Mouse (Mus musculus) liver, postnatal 0 days (tissue): Measurements from ENCODE around the gene Arl4a. TPM values are rescaled to one million over a fixed set of nuclear protein-coding genes. Genes with fewer than 3 reads are reported as not detected.

Source experiments
- ATAC-seq: fragments of 200-750 bp; cut with Nextera tagmentation; 2 replicates; pipeline ENCODE4 v1.8.0; 2017; ENCODE audit warnings: mild to moderate bottlenecking, moderate library complexity
- DNase-seq: peaks from one replicate; pipeline ENCODE4 v3.0.0-alpha.2; 2016
- H3K27ac ChIP-seq: fragments of 300-500 bp; sonication (generic); 2 replicates; pipeline ENCODE4 v1.5.1; 2014; ENCODE audit warnings: antibody characterized with exemption, moderate library complexity, mild to moderate bottlenecking, low read depth
- H3K27me3 ChIP-seq: fragments of 300-500 bp; sonication (generic); 2 replicates; pipeline ENCODE4 v1.6.1; 2014; ENCODE audit warnings: low read length, control low read depth, mixed read lengths; ENCODE audit not compliant: insufficient read depth
- H3K36me3 ChIP-seq: fragments of 300-500 bp; sonication (generic); replicated peaks from 2 replicates; pipeline ENCODE4 v1.6.1; 2014; ENCODE audit warnings: mild to moderate bottlenecking, control low read depth, low read length, moderate library complexity, mixed read lengths; ENCODE audit not compliant: insufficient read depth
- H3K4me1 ChIP-seq: fragments of 300-500 bp; sonication (generic); 2 replicates; pipeline ENCODE4 v1.6.1; 2014; ENCODE audit warnings: antibody characterized with exemption, mild to moderate bottlenecking, control low read depth; ENCODE audit not compliant: insufficient read depth
- H3K4me2 ChIP-seq: fragments of 300-500 bp; sonication (generic); 2 replicates; pipeline ENCODE4 v1.6.1; 2014; ENCODE audit warnings: low read depth, mild to moderate bottlenecking, low read length, moderate library complexity, mixed read lengths
- H3K4me3 ChIP-seq: fragments of 300-500 bp; sonication (generic); 2 replicates; pipeline ENCODE4 v1.5.1; 2014; ENCODE audit warnings: low read depth, low read length
- H3K9ac ChIP-seq: fragments of 300-500 bp; sonication (generic); replicated peaks from 2 replicates; pipeline ENCODE4 v1.6.1; 2014; ENCODE audit warnings: mild to moderate bottlenecking, moderate library complexity
- H3K9me3 ChIP-seq: fragments of 300-500 bp; sonication (generic); 2 replicates; pipeline ENCODE4 v1.6.1; 2016; ENCODE audit warnings: mild to moderate bottlenecking, control low read depth, low read length, mixed read lengths
- CTCF ChIP-seq: sonication (generic); IDR thresholded peaks from 2 replicates; pipeline ENCODE4 v1.5.1; 2016; ENCODE audit warnings: antibody characterized with exemption, low read depth
- EP300 ChIP-seq: IDR thresholded peaks from 2 replicates; pipeline ENCODE4 v1.6.1; 2016; ENCODE audit warnings: antibody characterized with exemption, low read depth, mild to moderate bottlenecking
- WGBS: fragments of 180-500 bp; shearing (Covaris S2); extraction: QIAGEN DNeasy Blood & Tissue Kit; methylation state at CpG from one replicate; pipeline ENCODE4 v1.1.7; 2014; ENCODE audit not compliant: insufficient replicate concordance; 5-methylcytosine and 5-hydroxymethylcytosine counted together
- polyA plus RNA-seq: library from polyadenylated mRNA; unstranded; fragments of >200 nt; fragmentation: Nextera tagmentation; extraction: Ambion mirVana; gene quantifications from 2 replicates; pipeline ENCODE4 v1.2.1, GENCODE M21; 2015

The Arl4a gene
- polyA plus RNA-seq, 1 experiment from 2014 or later, result 59.9 TPM

- Histone ChIP-seq H3K9ac (no peak overlapping the region), H3K36me3 (no peaks in the 10 kb centered on the region), H3K27me3 (no peaks in the 10 kb centered on the region), H3K27ac (no peak overlapping the region), H3K4me3 (no peak overlapping the region), H3K9me3 (no peaks in the 10 kb centered on the region), H3K4me1 (peaks cover 2% of the 10 kb centered on the region), H3K4me2 (no peak overlapping the region)
- DNase-seq (no peak), ATAC-seq (no peak)
- no peak for TF ChIP-seq CTCF
- TF ChIP-seq EP300, result no peak
- 68% methylated on average over 8 of the region's 8 CpGs for WGBS
These were observed 79.7 kb downstream of the Arl4a start for GRCm38 (mm10) chr12:39957931-39958671.

- no peak overlapping the region for H3K4me3 ChIP-seq
- WGBS, result 77% methylated on average over 15 of the region's 15 CpGs
These were observed 81.4 kb downstream of the Arl4a start for GRCm38 (mm10) chr12:39956396-39956795.

More at GRCm38 (mm10) chr12:39956396-39956795, 81.4 kb downstream of the Arl4a start:
- Histone ChIP-seq H3K27me3 (no peaks in the 10 kb centered on the region), H3K4me1 (peaks cover 4% of the 10 kb centered on the region), H3K36me3 (no peaks in the 10 kb centered on the region), H3K27ac (no peak overlapping the region), H3K9me3 (no peaks in the 10 kb centered on the region), H3K9ac (no peak overlapping the region), H3K4me2 (no peak overlapping the region)
- TF ChIP-seq EP300 (no peak), CTCF (no peak)
- DNase-seq (no peak), ATAC-seq (no peak)

Other genes with a start within 250 kb of the Arl4a start
- 0.07 TPM in 1 of 2 replicates, not detected in the other for gene Scin, start 96.2 kb upstream of the Arl4a start, polyA plus RNA-seq
- gene Lsmem1, start 161.5 kb upstream of the Arl4a start, polyA plus RNA-seq, result 0.24 TPM in 1 of 2 replicates, not detected in the other
- gene Ifrd1, start 210.5 kb upstream of the Arl4a start, polyA plus RNA-seq, result 47.1 and 50.4 TPM in 2 replicates